Mouse (Mus musculus) mouse embryonic stem cell (cell line): ENCODE results near the gene Foxf1.

Experiments used
- in situ Hi-C, 2 experiments: fragments of 300-500 bp; cut with MboI; formaldehyde crosslinking; loops; 1 replicate in 1 of 2; 3 replicates in 1 of 2; pipeline ENCODE4 v1.14.3; 2019 to 2020; ENCODE audit warnings: low sequenced_read_pairs in 2 of 2, low pct_unique_long_range_greater_than_20kb in 1 of 2, mixed read lengths in 1 of 2; ENCODE audit not compliant: unreplicated experiment in 1 of 2

Gene Foxf1

DNA sequence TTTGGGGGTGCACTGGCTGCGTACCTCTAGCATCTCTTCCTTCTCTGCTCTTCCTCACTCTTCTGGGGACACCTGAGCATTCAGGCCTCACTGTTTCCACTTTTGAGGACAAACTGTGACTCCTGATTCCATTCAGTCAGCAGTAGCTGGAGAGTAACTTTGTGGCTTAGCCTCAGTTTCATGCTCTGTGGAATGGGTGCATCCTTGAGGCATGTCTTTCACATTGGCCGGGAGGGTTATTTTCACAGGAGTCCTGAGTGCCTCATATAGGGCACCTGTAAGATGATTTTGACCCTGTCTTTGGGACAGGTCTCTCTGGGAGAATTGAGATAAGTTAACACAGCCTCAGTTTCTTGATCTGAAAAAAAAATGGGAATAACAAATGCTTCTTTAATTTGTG is 38.9 kb downstream of the Foxf1 start:
- in situ Hi-C loops = no loop called here

GRCm38 (mm10) chr8:121124547-121125239 is 40.5 kb downstream of the Foxf1 start:
- in situ Hi-C loops = loop anchor here in 1 of 2 experiments (25.0 kb wide), 1 partner anchor 613 kb away; the partner anchor contains the start of gene Jph3

- in situ Hi-C loops = loop anchor here in 1 of 2 experiments (25.0 kb wide), 1 partner anchor 612 kb away; the partner anchor contains the start of gene Jph3
Measured at GRCm38 (mm10) chr8:121125311-121125876, 41.2 kb downstream of the Foxf1 start.

DNA sequence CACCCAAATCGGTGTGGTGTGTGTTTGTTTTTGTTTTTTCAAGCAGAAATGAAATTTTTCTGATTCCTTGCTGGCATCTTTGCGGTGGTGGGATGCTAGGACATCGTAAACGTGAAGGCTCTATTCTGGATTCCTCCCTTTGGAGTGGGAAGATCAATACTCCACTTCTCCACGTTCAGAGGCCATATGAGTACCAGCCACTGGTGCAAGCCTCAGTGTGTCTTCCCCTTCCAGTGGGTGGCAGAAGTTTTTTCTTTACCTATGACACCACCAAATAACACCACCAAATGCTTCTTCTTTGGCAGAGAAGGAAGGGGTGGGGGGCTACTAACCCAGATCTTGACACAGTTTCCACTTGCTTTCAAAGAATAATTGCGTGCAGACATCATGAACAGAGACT is 42.0 kb downstream of the Foxf1 start:
- in situ Hi-C loops = loop anchor here in 1 of 2 experiments (25.0 kb wide), 1 partner anchor 611 kb away; the partner anchor contains the start of gene Jph3

DNA sequence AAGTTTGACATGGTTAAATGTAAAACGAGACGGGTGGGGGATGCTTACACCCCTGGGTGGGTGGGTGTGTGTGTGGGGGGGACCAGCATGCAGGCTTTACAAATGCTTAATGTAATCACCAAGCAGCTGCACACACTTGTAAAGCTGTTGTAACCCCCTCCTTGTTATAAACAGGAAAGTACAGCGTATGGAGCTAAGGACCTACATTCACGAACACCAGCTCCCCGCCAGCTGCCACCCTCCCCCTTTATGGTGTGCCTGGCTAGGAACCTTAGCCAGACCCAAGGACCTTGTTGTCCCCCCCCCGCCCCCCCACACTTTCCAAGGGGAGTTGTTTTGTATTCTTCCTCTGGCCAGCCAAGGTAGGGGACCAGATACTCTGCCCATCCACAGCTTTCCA is 42.5 kb downstream of the Foxf1 start:
- in situ Hi-C loops = loop anchor here in 1 of 2 experiments (25.0 kb wide), 1 partner anchor 611 kb away; the partner anchor contains the start of gene Jph3

DNA sequence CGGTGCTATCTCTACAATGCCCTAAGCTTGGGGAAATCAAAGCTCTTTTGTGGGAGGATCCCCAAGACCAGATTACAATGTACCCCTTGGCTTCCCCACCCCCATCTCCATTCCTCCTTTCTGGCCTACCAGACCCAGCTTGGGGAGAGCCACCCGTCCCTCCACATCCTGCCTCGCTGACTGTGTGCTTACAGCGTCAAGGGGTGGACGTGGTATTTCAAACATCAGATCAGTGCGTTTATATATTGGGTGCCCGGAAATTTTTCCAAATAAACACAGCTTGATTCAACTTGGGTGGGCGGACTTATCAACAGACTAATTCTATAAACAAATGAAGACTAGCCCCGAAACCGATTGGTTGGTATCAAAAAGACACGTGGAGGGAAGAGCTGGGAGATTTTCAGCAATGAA is 43.1 kb downstream of the Foxf1 start:
- in situ Hi-C loops = loop anchor here in 1 of 2 experiments (25.0 kb wide), 1 partner anchor 610 kb away; the partner anchor contains the start of gene Jph3

DNA sequence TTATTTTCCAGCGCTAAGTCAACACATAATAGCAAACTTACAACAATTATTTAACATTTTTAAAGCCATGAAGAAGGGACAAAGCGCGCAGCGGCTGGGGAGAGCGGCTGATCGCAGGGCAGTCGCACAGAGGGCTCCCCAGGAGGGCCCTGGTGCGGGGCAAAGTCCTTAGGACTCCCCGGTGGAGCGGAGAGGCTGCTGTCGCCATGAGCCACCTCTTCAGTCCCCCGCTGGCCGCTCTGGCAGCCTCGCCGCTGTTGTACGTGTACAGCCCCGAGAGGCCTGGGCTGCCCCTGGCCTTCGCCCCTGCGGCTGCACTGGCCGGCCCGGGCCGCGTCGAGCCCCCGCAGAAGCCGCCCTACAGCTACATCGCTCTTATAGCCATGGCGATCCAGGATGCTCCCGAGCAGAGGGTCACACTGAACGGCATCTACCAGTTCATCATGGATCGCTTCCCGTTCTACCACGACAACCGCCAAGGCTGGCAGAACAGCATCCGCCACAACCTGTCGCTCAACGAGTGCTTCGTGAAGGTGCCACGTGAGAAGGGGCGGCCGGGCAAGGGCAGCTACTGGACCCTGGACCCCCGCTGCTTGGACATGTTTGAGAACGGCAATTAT is 43.7 kb downstream of the Foxf1 start, which contains the start of gene Foxl1:
Gene Foxl1 (plus strand): TSS at position 185 of the 620 bp plus-strand sequence.
- in situ Hi-C loops = loop anchor here in 1 of 2 experiments (25.0 kb wide), 1 partner anchor 609 kb away; the partner anchor contains the start of gene Jph3

DNA sequence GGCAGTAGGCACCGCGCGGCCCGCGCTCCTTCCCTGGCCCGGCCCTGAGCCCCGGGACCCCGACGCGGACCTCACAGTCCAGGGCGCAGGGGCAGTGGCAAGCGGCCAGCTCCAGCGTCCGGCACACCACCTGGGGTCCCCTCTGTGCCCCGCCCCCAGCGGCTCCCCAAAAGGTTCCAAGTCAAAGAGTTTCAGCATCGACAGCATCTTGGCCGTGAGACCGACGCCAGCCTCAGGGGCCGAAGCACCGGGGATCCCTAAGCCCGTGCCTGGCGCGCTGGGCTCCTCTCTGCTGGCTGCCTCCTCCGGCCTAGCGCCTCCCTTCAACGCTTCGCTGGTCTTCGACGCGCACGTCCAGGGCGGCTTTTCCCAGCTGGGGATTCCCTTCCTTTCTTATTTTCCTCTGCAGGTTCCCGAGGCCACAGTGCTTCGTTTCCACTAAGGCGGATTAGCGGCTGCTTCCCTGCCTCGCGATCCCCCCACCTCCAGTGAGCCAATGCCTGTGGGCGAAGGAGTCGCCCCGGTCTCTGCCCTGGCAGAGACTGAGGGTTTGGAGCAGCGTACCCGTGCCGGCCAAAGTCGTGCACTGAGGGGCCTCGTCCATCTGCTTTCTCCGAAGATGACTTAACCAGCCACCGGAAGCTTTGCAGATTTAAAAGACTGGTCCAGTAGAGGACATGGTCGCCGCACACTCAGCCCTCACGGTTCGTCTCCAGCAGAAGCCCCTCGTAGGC is 44.5 kb downstream of the Foxf1 start:
- in situ Hi-C loops = loop anchor here in 1 of 2 experiments (25.0 kb wide), 1 partner anchor 609 kb away; the partner anchor contains the start of gene Jph3

- in situ Hi-C loops = loop anchor here in 1 of 2 experiments (25.0 kb wide), 1 partner anchor 608 kb away; the partner anchor contains the start of gene Jph3
Measured at GRCm38 (mm10) chr8:121129265-121129940, 45.2 kb downstream of the Foxf1 start.

GRCm38 (mm10) chr8:121130522-121130921 is 46.3 kb downstream of the Foxf1 start:
- in situ Hi-C loops = loop anchor here in 1 of 2 experiments (25.0 kb wide), 1 partner anchor 607 kb away; the partner anchor contains the start of gene Jph3

- in situ Hi-C loops = loop anchor here in 1 of 2 experiments (25.0 kb wide), 1 partner anchor 604 kb away; the partner anchor contains the start of gene Jph3
Measured at GRCm38 (mm10) chr8:121132961-121133513, 48.9 kb downstream of the Foxf1 start.

- in situ Hi-C loops = loop anchor here in 1 of 2 experiments (25.0 kb wide), 1 partner anchor 603 kb away; the partner anchor contains the start of gene Jph3
Measured at GRCm38 (mm10) chr8:121134102-121134501, 49.9 kb downstream of the Foxf1 start.

DNA sequence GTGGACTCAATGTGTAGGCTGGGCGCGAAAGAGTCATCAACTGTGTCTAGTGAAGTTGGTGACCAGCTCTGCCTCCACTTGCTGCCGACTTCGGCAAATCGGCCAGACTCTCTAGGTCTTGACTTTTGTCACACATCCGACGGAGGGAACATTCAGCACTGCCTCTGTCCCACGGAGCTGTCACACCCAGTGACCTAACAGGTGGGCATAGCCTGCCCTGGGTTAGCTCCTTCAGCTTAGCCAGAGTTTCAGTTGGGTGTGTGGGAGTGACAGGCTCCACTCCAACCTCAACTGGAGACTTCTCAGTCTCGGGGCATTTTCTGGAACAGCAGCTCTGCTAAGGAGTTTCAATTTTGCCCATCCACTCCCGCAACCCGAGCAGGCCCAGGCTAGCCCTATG is 50.3 kb downstream of the Foxf1 start:
- in situ Hi-C loops = loop anchor here in 1 of 2 experiments (25.0 kb wide), 1 partner anchor 603 kb away; the partner anchor contains the start of gene Jph3

- in situ Hi-C loops = loop anchor here in 1 of 2 experiments (25.0 kb wide), 1 partner anchor 600 kb away; the partner anchor contains the start of gene Jph3
Measured at GRCm38 (mm10) chr8:121136856-121137255, 52.7 kb downstream of the Foxf1 start.
